Mouse (Mus musculus): ENCODE measurements around the gene Ddx47.

GRCm38 (mm10) chr6:134976628-134977027 lies 34.8 kb upstream of the Ddx47 start:
- TF ChIP-seq CTCF (IDR thresholded peaks at IDR 0.05; ENCODE audit: borderline replicate concordance, insufficient read depth, low read depth, low read length), result no peak
- TF ChIP-seq POLR2A (IDR thresholded peaks at IDR 0.05; ENCODE audit: borderline replicate concordance, insufficient read depth, low read length), result no peak
